Mouse (Mus musculus): ENCODE results near the gene Spsb1. TPM values are rescaled to one million over a fixed set of nuclear protein-coding genes. Genes with fewer than 3 reads are reported as not detected.

The Spsb1 gene
- polyA plus RNA-seq, 1 experiment from 2014 or later, result 15.9 TPM

GRCm38 (mm10) chr4:149877202-149877601, 77.6 kb downstream of the Spsb1 start:
- Histone ChIP-seq H3K9me3 (ENCODE audit: control insufficient read depth, low read depth, low read length) (no peaks in the 10 kb centered on the region), H3K27me3 (ENCODE audit: control insufficient read depth, insufficient read depth, low read length) (no peaks in the 10 kb centered on the region), H3K4me1 (ENCODE audit: control insufficient read depth, insufficient read depth, low read length) (peaks cover 36% of the 10 kb centered on the region), H3K4me2 (replicated peaks; ENCODE audit: low read depth, low read length) (no peak overlapping the region), H3K4me3 (ENCODE audit: low read depth, low read length) (no peak overlapping the region), H3K36me3 (ENCODE audit: control insufficient read depth, insufficient read depth, low read length) (no peaks in the 10 kb centered on the region), H3K9ac (replicated peaks; ENCODE audit: low read depth, low read length) (no peak overlapping the region), H3K27ac (ENCODE audit: low read length) (peak overlapping the region; percentile 67; the same call in 1 of the 2 replicates)
- WGBS, result 36% methylated on average over 3 of the region's 3 CpGs
- no peak for ATAC-seq (ENCODE audit: insufficient number of reproducible peaks, insufficient read depth, low FRiP score, low read depth)

- Histone ChIP-seq H3K27me3 (ENCODE audit: control insufficient read depth, insufficient read depth, low read length) (no peaks in the 10 kb centered on the region), H3K4me1 (ENCODE audit: control insufficient read depth, insufficient read depth, low read length) (peaks cover 32% of the 10 kb centered on the region), H3K27ac (ENCODE audit: low read length) (peak overlapping the region; percentile 67; the same call in 1 of the 2 replicates), H3K9ac (replicated peaks; ENCODE audit: low read depth, low read length) (no peak overlapping the region), H3K4me2 (replicated peaks; ENCODE audit: low read depth, low read length) (no peak overlapping the region), H3K36me3 (ENCODE audit: control insufficient read depth, insufficient read depth, low read length) (no peaks in the 10 kb centered on the region), H3K4me3 (ENCODE audit: low read depth, low read length) (no peak overlapping the region), H3K9me3 (ENCODE audit: control insufficient read depth, low read depth, low read length) (no peaks in the 10 kb centered on the region)
- 38% methylated on average over 6 of the region's 6 CpGs for WGBS
- ATAC-seq (ENCODE audit: insufficient number of reproducible peaks, insufficient read depth, low FRiP score, low read depth), result peak; percentile 39; the same call in 1 of the 2 replicates
These were observed 78.1 kb downstream of the Spsb1 start for GRCm38 (mm10) chr4:149876761-149877160.

DNA sequence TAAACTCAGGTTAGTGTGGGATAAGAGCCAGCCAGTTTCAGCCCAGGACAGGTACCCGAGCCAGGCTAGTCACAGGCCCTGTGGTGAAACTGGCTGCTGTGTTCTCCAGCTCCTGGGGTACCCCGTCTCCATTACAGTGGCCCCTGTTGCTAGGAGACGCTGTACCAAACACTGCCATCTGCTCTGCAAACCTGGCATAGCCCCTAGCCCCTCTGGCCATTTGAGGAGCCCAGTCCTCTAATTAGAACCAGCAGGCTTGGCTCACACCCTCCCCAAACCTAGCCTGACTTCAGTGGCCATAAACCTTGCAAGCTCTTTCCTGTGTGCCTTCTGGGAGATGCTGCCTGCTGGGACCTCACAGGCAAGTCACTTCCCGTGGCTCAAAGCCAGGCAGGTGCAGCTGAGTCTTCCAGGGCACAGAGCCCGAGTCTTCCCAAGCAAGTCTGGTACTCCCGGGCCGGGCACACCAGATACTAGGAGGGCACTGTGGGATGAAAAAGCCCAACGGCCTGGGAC, 78.8 kb downstream of the Spsb1 start:
- Histone ChIP-seq H3K36me3 (ENCODE audit: control insufficient read depth, insufficient read depth, low read length) (no peaks in the 10 kb centered on the region), H3K9ac (replicated peaks; ENCODE audit: low read depth, low read length) (no peak overlapping the region), H3K9me3 (ENCODE audit: control insufficient read depth, low read depth, low read length) (no peaks in the 10 kb centered on the region), H3K4me3 (ENCODE audit: low read depth, low read length) (no peak overlapping the region), H3K4me1 (ENCODE audit: control insufficient read depth, insufficient read depth, low read length) (peaks cover 32% of the 10 kb centered on the region), H3K27ac (ENCODE audit: low read length) (peak overlapping the region; percentile 67; the same call in 1 of the 2 replicates), H3K27me3 (ENCODE audit: control insufficient read depth, insufficient read depth, low read length) (no peaks in the 10 kb centered on the region), H3K4me2 (replicated peaks; ENCODE audit: low read depth, low read length) (no peak overlapping the region)
- no peak for ATAC-seq (ENCODE audit: insufficient number of reproducible peaks, insufficient read depth, low FRiP score, low read depth)
- 71% methylated on average over 8 of the region's 8 CpGs for WGBS

DNA sequence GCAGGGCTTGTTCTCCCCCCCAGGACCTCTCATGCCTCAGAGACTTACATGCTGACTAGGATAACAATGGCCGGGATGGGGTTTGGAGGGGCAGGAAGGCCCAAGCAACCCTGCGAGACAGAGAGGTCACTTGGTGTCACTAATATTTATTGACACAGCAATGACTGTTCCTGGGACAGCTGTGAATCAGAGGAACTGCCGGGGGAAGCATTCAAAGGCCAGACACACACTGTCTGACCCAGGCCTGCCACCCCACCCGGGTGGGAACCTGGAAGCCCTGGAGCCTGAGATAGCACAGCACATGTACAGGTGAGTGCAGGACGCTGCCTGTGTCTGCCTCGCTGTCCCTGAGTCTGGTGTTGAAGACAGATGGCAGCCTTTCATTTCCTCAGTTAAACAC, 79.5 kb downstream of the Spsb1 start:
- H3K27me3 ChIP-seq (ENCODE audit: control insufficient read depth, insufficient read depth, low read length), result no peaks in the 10 kb centered on the region
- 30% methylated on average over 6 of the region's 6 CpGs for WGBS
- ATAC-seq (ENCODE audit: insufficient number of reproducible peaks, insufficient read depth, low FRiP score, low read depth), result no peak; the same call in 1 of the 2 replicates
- no peak overlapping the region for H3K4me3 ChIP-seq (ENCODE audit: low read depth, low read length)
- H3K9ac ChIP-seq (replicated peaks; ENCODE audit: low read depth, low read length), result no peak overlapping the region
- H3K4me2 ChIP-seq (replicated peaks; ENCODE audit: low read depth, low read length), result no peak overlapping the region
- H3K9me3 ChIP-seq (ENCODE audit: control insufficient read depth, low read depth, low read length), result no peaks in the 10 kb centered on the region
- no peak overlapping the region; the same call in 1 of the 2 replicates for H3K27ac ChIP-seq (ENCODE audit: low read length)
- peaks cover 32% of the 10 kb centered on the region for H3K4me1 ChIP-seq (ENCODE audit: control insufficient read depth, insufficient read depth, low read length)
- H3K36me3 ChIP-seq (ENCODE audit: control insufficient read depth, insufficient read depth, low read length), result no peaks in the 10 kb centered on the region

DNA sequence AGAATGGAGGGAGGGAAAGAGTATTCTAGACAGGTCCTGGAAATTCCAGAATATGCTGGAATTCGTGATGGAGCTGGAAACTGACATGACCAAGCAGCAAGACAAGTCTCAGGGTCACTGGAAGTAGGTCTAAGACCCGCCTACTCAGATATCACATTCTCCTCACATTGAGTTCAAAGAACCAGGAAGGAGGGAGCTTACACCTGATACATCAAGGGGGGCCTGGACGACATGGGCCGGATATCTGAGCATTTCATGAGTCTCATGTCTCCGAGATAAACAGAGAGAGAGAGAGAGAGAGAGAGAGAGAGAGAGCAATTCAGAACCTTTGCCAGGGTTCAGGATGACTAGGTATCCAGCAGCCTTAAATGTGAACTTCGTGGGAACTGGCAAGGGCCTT, 82.6 kb downstream of the Spsb1 start:
- ATAC-seq (ENCODE audit: insufficient number of reproducible peaks, insufficient read depth, low FRiP score, low read depth), result no peak

DNA sequence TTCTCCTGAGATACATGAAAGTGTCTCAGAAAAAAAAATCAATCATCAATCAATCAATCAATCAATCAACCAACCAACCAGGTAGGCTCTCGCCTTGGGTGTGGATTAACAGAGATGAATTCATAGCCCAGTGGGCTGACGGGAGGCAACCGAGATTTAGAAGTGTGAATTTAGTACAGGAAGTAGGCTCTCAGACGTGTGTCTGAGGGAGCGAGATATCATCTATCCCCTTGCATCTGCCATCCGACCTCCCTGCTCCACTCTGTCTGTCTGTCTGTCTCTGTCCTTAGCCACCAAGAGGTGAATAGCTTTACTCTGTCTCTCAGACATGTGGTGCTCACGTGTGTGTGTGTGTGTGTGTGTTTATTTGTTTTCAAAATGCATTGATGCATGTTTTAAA, 83.3 kb downstream of the Spsb1 start:
- Histone ChIP-seq H3K4me1 (ENCODE audit: control insufficient read depth, insufficient read depth, low read length) (peaks cover 17% of the 10 kb centered on the region; the same call in 1 of the 2 replicates), H3K27me3 (ENCODE audit: control insufficient read depth, insufficient read depth, low read length) (no peaks in the 10 kb centered on the region), H3K36me3 (ENCODE audit: control insufficient read depth, insufficient read depth, low read length) (no peaks in the 10 kb centered on the region), H3K27ac (ENCODE audit: low read length) (no peak overlapping the region), H3K9me3 (ENCODE audit: control insufficient read depth, low read depth, low read length) (no peaks in the 10 kb centered on the region), H3K4me3 (ENCODE audit: low read depth, low read length) (no peak overlapping the region), H3K9ac (replicated peaks; ENCODE audit: low read depth, low read length) (no peak overlapping the region), H3K4me2 (replicated peaks; ENCODE audit: low read depth, low read length) (no peak overlapping the region)
- WGBS, result 65% methylated on average over 7 of the region's 7 CpGs
- ATAC-seq (ENCODE audit: insufficient number of reproducible peaks, insufficient read depth, low FRiP score, low read depth), result no peak

More for the DNA sequence above, 82.6 kb downstream of the Spsb1 start:
- no peak overlapping the region for H3K27ac ChIP-seq (ENCODE audit: low read length)
- WGBS, result 61% methylated on average over 6 of the region's 6 CpGs
- no peaks in the 10 kb centered on the region for H3K27me3 ChIP-seq (ENCODE audit: control insufficient read depth, insufficient read depth, low read length)
- no peaks in the 10 kb centered on the region for H3K36me3 ChIP-seq (ENCODE audit: control insufficient read depth, insufficient read depth, low read length)
- no peaks in the 10 kb centered on the region for H3K9me3 ChIP-seq (ENCODE audit: control insufficient read depth, low read depth, low read length)
- no peak overlapping the region for H3K9ac ChIP-seq (replicated peaks; ENCODE audit: low read depth, low read length)
- no peak overlapping the region for H3K4me2 ChIP-seq (replicated peaks; ENCODE audit: low read depth, low read length)
- H3K4me3 ChIP-seq (ENCODE audit: low read depth, low read length), result no peak overlapping the region
- peaks cover 22% of the 10 kb centered on the region for H3K4me1 ChIP-seq (ENCODE audit: control insufficient read depth, insufficient read depth, low read length)

GRCm38 (mm10) chr4:149871014-149871413, 83.8 kb downstream of the Spsb1 start:
- no peaks in the 10 kb centered on the region for H3K9me3 ChIP-seq (ENCODE audit: control insufficient read depth, low read depth, low read length)
- ATAC-seq (ENCODE audit: insufficient number of reproducible peaks, insufficient read depth, low FRiP score, low read depth), result no peak
- H3K27ac ChIP-seq (ENCODE audit: low read length), result no peak overlapping the region; the same call in 1 of the 2 replicates
- no peaks in the 10 kb centered on the region for H3K27me3 ChIP-seq (ENCODE audit: control insufficient read depth, insufficient read depth, low read length)
- WGBS, result 61% methylated on average over 11 of the region's 11 CpGs
- H3K4me2 ChIP-seq (replicated peaks; ENCODE audit: low read depth, low read length), result no peak overlapping the region
- H3K9ac ChIP-seq (replicated peaks; ENCODE audit: low read depth, low read length), result no peak overlapping the region
- no peaks in the 10 kb centered on the region for H3K36me3 ChIP-seq (ENCODE audit: control insufficient read depth, insufficient read depth, low read length)
- H3K4me3 ChIP-seq (ENCODE audit: low read depth, low read length), result no peak overlapping the region
- H3K4me1 ChIP-seq (ENCODE audit: control insufficient read depth, insufficient read depth, low read length), result peaks cover 11% of the 10 kb centered on the region; the same call in 1 of the 2 replicates

- Histone ChIP-seq H3K27ac (ENCODE audit: low read length) (no peak overlapping the region; the same call in 1 of the 2 replicates), H3K27me3 (ENCODE audit: control insufficient read depth, insufficient read depth, low read length) (no peaks in the 10 kb centered on the region), H3K4me3 (ENCODE audit: low read depth, low read length) (no peak overlapping the region), H3K4me1 (ENCODE audit: control insufficient read depth, insufficient read depth, low read length) (peaks cover 5% of the 10 kb centered on the region; the same call in 1 of the 2 replicates), H3K4me2 (replicated peaks; ENCODE audit: low read depth, low read length) (no peak overlapping the region), H3K36me3 (ENCODE audit: control insufficient read depth, insufficient read depth, low read length) (no peaks in the 10 kb centered on the region), H3K9me3 (ENCODE audit: control insufficient read depth, low read depth, low read length) (no peaks in the 10 kb centered on the region), H3K9ac (replicated peaks; ENCODE audit: low read depth, low read length) (no peak overlapping the region)
- ATAC-seq (ENCODE audit: insufficient number of reproducible peaks, insufficient read depth, low FRiP score, low read depth), result no peak
These were observed 84.4 kb downstream of the Spsb1 start for GRCm38 (mm10) chr4:149870412-149870811.

GRCm38 (mm10) chr4:149868725-149869124, 86.1 kb downstream of the Spsb1 start:
- Histone ChIP-seq H3K27ac (ENCODE audit: low read length) (no peak overlapping the region; the same call in 1 of the 2 replicates), H3K9ac (replicated peaks; ENCODE audit: low read depth, low read length) (no peak overlapping the region), H3K4me2 (replicated peaks; ENCODE audit: low read depth, low read length) (no peak overlapping the region), H3K27me3 (ENCODE audit: control insufficient read depth, insufficient read depth, low read length) (no peaks in the 10 kb centered on the region), H3K36me3 (ENCODE audit: control insufficient read depth, insufficient read depth, low read length) (no peaks in the 10 kb centered on the region), H3K4me1 (ENCODE audit: control insufficient read depth, insufficient read depth, low read length) (no peaks in the 10 kb centered on the region), H3K4me3 (ENCODE audit: low read depth, low read length) (no peak overlapping the region), H3K9me3 (ENCODE audit: control insufficient read depth, low read depth, low read length) (no peaks in the 10 kb centered on the region)
- no peak for ATAC-seq (ENCODE audit: insufficient number of reproducible peaks, insufficient read depth, low FRiP score, low read depth)
- 74% methylated on average over 14 of the region's 14 CpGs for WGBS

Measured in stomach, embryonic 14.5 days (tissue).